Mouse (Mus musculus) heart, embryonic 16.5 days (tissue): Measurements from ENCODE around the gene Lnx2. TPM values are rescaled to one million over a fixed set of nuclear protein-coding genes. Genes with fewer than 3 reads are reported as not detected.

Experiments used
- ATAC-seq: fragments of 200-750 bp; cut with Nextera tagmentation; replicated peaks from 2 replicates; pipeline ENCODE4 v1.8.0; 2017; ENCODE audit warnings: moderate number of reproducible peaks; ENCODE audit not compliant: insufficient read depth, low FRiP score; ENCODE audit errors: extremely low read depth
- H3K27ac ChIP-seq: fragments of 300-500 bp; sonication (generic); 2 replicates; pipeline ENCODE4 v1.5.1; 2014; ENCODE audit warnings: mild to moderate bottlenecking, low read length, control low read depth, moderate library complexity
- H3K27me3 ChIP-seq: fragments of 300-500 bp; sonication (generic); 2 replicates; pipeline ENCODE4 v1.6.1; 2014; ENCODE audit warnings: low read length, mixed read lengths; ENCODE audit not compliant: control insufficient read depth, insufficient read depth
- H3K36me3 ChIP-seq: fragments of 300-500 bp; sonication (generic); 2 replicates; pipeline ENCODE4 v1.6.1; 2014; ENCODE audit not compliant: control insufficient read depth, insufficient read depth
- H3K4me1 ChIP-seq: fragments of 300-500 bp; sonication (generic); 2 replicates; pipeline ENCODE4 v1.6.1; 2014; ENCODE audit warnings: low read length, mixed read lengths; ENCODE audit not compliant: control insufficient read depth, insufficient read depth
- H3K4me2 ChIP-seq: fragments of 300-500 bp; sonication (generic); 2 replicates; pipeline ENCODE4 v1.6.1; 2014; ENCODE audit warnings: low read depth, mild to moderate bottlenecking, control low read depth, low read length
- H3K4me3 ChIP-seq: fragments of 300-500 bp; sonication (generic); 2 replicates; pipeline ENCODE4 v1.5.1; 2014; ENCODE audit warnings: mild to moderate bottlenecking, control low read depth, low read length
- H3K9ac ChIP-seq: fragments of 300-500 bp; sonication (generic); 2 replicates; pipeline ENCODE4 v1.6.1; 2014; ENCODE audit warnings: low read length, control low read depth
- H3K9me3 ChIP-seq: fragments of 300-500 bp; sonication (generic); replicated peaks from 2 replicates; pipeline ENCODE4 v1.6.1; 2016; ENCODE audit warnings: low read length; ENCODE audit not compliant: control insufficient read depth
- WGBS: fragments of 180-500 bp; shearing (Covaris S2); extraction: QIAGEN DNeasy Blood & Tissue Kit; methylation state at CpG from one replicate; pipeline ENCODE4 v1.1.7; 2014; 5-methylcytosine and 5-hydroxymethylcytosine counted together
- polyA plus RNA-seq: library from polyadenylated mRNA; unstranded; fragments of >200 nt; fragmentation: Nextera tagmentation; extraction: Ambion mirVana; gene quantifications from 2 replicates; pipeline ENCODE4 v1.2.1, GENCODE M21; 2015

The Lnx2 gene
- polyA plus RNA-seq, 1 experiment from 2014 or later = 13.9 TPM

GRCm38 (mm10) chr5:146973858-146974780, 102.3 kb downstream of the Lnx2 start:
- no peak overlapping the region for H3K27ac ChIP-seq

GRCm38 (mm10) chr5:146973353-146973752, 103.0 kb downstream of the Lnx2 start:
- H3K4me3 ChIP-seq = no peak overlapping the region
- H3K4me2 ChIP-seq = no peak overlapping the region
- no peaks in the 10 kb centered on the region for H3K36me3 ChIP-seq
- H3K9me3 ChIP-seq = no peaks in the 10 kb centered on the region
- H3K27me3 ChIP-seq = 0 out of 2 replicates have a peak, but pooled peaks cover 3% of the 10 kb centered on the region
- H3K9ac ChIP-seq = no peak overlapping the region
- ATAC-seq = no peak
- H3K27ac ChIP-seq = no peak overlapping the region
- no peaks in the 10 kb centered on the region; the same call in 1 of the 2 replicates for H3K4me1 ChIP-seq
- 85% methylated on average over 9 of the region's 9 CpGs for WGBS

More at GRCm38 (mm10) chr5:146973858-146974780, 102.3 kb downstream of the Lnx2 start:
- Histone ChIP-seq H3K27me3 (0 out of 2 replicates have a peak, but pooled peaks cover 3% of the 10 kb centered on the region), H3K4me1 (no peaks in the 10 kb centered on the region; the same call in 1 of the 2 replicates), H3K4me3 (no peak overlapping the region), H3K4me2 (no peak overlapping the region), H3K36me3 (no peaks in the 10 kb centered on the region), H3K9ac (no peak overlapping the region), H3K9me3 (no peaks in the 10 kb centered on the region)
- ATAC-seq = no peak
- WGBS = 68% methylated on average over 25 of the region's 25 CpGs

DNA sequence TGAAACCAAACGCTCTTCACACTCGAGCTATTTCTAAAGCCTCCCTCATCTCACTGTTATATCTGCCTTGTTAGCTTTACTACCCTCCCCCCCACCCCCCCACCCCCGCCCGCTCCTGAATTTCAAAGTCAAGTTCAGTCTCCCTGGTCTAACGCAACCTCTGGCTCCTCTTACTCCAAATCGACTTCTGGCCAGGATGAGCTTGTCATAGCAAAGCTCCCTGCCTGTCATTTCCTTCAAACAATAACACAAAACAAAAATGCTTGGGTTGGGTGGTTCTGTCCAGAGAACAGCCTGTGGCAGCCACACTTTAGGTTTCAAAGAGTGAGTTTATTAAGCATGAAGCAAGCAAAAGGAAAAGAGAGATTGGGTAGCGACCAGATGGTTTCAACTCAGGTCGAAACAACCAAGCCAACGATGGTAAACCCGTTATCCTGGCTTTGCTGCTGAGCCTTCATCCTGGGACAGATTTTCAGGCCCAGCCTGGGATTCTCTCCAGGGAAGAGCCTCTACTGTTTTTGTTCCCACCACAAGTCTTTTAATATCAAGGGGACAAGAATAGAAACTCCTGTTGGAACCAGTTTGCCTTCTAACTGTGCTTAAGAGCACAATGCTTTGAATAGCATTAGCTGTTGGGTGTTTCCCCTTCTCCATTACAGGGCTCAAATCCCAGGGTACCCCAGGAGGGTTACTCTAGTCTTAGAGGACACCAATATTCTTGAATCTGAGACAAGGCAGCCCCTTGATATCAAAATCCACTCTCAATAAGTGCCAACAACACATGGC, 104.4 kb downstream of the Lnx2 start:
- H3K36me3 ChIP-seq = no peaks in the 10 kb centered on the region
- H3K4me2 ChIP-seq = no peak overlapping the region
- ATAC-seq = no peak
- H3K4me3 ChIP-seq = no peak overlapping the region
- no peak overlapping the region for H3K9ac ChIP-seq
- no peaks in the 10 kb centered on the region for H3K9me3 ChIP-seq
- H3K27ac ChIP-seq = no peak overlapping the region
- H3K27me3 ChIP-seq = 0 out of 2 replicates have a peak, but pooled peaks cover 3% of the 10 kb centered on the region
- 66% methylated on average over 10 of the region's 10 CpGs for WGBS
- no peaks in the 10 kb centered on the region; the same call in 1 of the 2 replicates for H3K4me1 ChIP-seq

DNA sequence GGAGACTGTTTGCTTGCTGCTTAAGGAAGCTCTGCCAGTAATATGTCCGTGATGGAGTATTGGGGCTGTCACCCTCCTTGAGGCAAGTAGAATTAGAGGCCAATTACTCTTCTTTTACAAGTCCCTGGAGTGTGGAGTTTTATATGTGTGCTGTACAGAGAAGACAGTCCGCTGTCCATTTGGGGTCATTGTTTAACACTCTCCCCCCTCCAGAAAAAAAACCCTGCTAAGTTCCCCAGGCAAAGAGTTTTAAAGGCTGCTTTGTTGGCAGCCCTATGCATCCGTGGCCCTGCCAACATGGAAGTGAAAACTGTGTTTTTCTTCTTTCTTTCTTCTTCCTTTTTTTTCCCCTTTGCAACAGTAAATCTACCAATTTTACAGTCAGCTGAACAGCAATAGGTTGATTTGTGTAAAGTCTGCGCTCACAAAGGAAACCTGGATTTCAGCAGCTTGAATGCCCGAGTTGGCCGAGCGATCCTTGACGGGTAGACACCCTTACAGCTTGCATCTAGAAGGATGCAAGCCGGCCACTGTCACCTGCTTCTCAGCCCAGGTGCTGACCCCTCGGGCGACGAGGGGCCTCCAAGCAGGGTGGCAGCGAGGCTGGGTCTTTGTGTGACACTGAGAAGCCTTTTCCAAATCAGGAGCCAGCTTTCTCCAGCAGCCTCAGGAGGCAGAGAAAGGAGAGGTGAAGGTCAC, 107.5 kb downstream of the Lnx2 start:
- Histone ChIP-seq H3K27ac (no peak overlapping the region), H3K27me3 (0 out of 2 replicates have a peak, but pooled peaks cover 3% of the 10 kb centered on the region), H3K9ac (no peak overlapping the region), H3K4me3 (no peak overlapping the region), H3K36me3 (no peaks in the 10 kb centered on the region), H3K9me3 (no peaks in the 10 kb centered on the region), H3K4me1 (peaks cover 3% of the 10 kb centered on the region; the same call in 1 of the 2 replicates), H3K4me2 (no peak overlapping the region)
- ATAC-seq = no peak
- WGBS = 71% methylated on average over 13 of the region's 13 CpGs

Other genes with a start within 250 kb of the Lnx2 start
- gene Rpl21, start 243.7 kb downstream of the Lnx2 start, polyA plus RNA-seq = 279 and 290 TPM in 2 replicates
- 11.7 and 12.1 TPM in 2 replicates for gene Rasl11a, start 231.5 kb downstream of the Lnx2 start, polyA plus RNA-seq
- 83.4 and 86.0 TPM in 2 replicates for gene Gtf3a, start 127.9 kb downstream of the Lnx2 start, polyA plus RNA-seq
- gene Mtif3, start 112.8 kb downstream of the Lnx2 start, polyA plus RNA-seq = 21.8 and 24.9 TPM in 2 replicates
- gene Polr1d, start 464 bp upstream of the Lnx2 start, polyA plus RNA-seq = 87.3 and 89.8 TPM in 2 replicates
- gene Gsx1, start 112.1 kb upstream of the Lnx2 start, polyA plus RNA-seq = not detected in 2 replicates
- gene Pdx1, start 193.4 kb upstream of the Lnx2 start, polyA plus RNA-seq = not detected in 2 replicates
- gene Cdx2, start 230.7 kb upstream of the Lnx2 start, polyA plus RNA-seq = 0.47 TPM in 1 of 2 replicates, not detected in the other
- not detected in 2 replicates for gene Urad, start 245.9 kb upstream of the Lnx2 start, polyA plus RNA-seq